Mouse (Mus musculus) layer of hippocampus, adult 2 months (tissue): ENCODE measurements at regions not wholly inside any gene's neighbourhood (a gene's known extent, or its start where the extent isn't known, plus 50 kb on each side); places are given as distances from the start of the nearest gene placed in this dataset.
A peak's percentile ranks its signal among the peaks of the same experiment; 100 is the strongest.

Experiments
- DNase-seq, 2 experiments: peaks; one replicate each; pipeline ENCODE4 v3.0.0; 2022; ENCODE audit warnings: low spot score in 2 of 2
- H3K27ac ChIP-seq: fragments of 200-600 bp; 2 replicates; pipeline ENCODE4 v1.8.1; 2022
- H3K4me3 ChIP-seq: fragments of 200-600 bp; 2 replicates; pipeline ENCODE4 v1.8.1; 2022; ENCODE audit warnings: mild to moderate bottlenecking
- CTCF ChIP-seq: fragments of 200-600 bp; conservative IDR thresholded peaks from 2 replicates; pipeline ENCODE4 v1.8.1; 2022; ENCODE audit warnings: antibody characterized with exemption, mild to moderate bottlenecking, moderate library complexity

- DNase-seq: no peak
- H3K27ac ChIP-seq: no peak overlapping the region
- no peak overlapping the region for H3K4me3 ChIP-seq
- no peak for TF ChIP-seq CTCF
Measured at GRCm38 (mm10) chr10:92347960-92348675, 374.1 kb downstream of the Nedd1 start.

DNA sequence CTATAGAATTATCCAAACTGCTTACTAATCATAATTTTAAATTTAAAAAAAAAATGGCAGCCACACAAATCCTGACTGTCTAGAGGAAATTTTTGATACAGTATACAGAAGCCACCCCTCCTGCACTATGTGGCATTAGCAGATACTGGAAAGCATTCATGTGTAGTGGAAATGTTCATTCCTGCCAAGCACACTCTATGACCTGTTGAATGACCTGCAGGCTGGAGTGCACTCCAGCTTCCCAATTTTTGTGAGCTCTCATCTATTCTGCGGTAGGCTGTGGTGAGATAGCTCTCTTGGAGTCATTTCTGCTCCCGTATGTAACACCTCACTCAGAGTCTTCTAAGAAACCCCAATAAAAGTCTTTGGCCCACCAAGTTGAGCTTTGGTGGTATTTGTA lies 382.5 kb downstream of the Nedd1 start:
- no peak for DNase-seq
- Histone ChIP-seq H3K4me3 (no peak overlapping the region), H3K27ac (no peak overlapping the region)
- no peak for TF ChIP-seq CTCF

DNA sequence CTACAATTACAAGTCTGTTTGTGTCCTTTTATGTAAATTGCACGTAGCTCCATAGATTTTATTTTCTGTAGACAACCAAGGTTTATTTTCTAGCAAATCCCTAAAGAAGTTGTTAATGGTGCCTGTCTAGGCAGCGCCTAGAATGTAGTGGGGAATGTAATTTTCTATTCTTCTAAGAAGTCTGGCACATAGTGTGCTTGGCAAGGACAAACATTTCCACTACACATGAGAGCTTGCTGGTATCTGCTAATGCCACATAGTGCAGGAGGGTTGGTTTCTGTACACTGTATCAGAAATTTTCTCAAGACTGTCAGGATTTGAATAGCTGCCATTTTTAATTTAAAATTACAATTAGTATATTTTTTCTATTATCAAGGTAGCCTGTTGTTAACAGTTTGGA lies 385.3 kb downstream of the Nedd1 start:
- no peak overlapping the region for H3K27ac ChIP-seq
- no peak for TF ChIP-seq CTCF
- no peak for DNase-seq
- no peak overlapping the region for H3K4me3 ChIP-seq

GRCm38 (mm10) chr10:92336138-92336537 lies 386.1 kb downstream of the Nedd1 start:
- TF ChIP-seq CTCF: no peak
- no peak overlapping the region for H3K27ac ChIP-seq
- no peak overlapping the region for H3K4me3 ChIP-seq
- no peak for DNase-seq

DNA sequence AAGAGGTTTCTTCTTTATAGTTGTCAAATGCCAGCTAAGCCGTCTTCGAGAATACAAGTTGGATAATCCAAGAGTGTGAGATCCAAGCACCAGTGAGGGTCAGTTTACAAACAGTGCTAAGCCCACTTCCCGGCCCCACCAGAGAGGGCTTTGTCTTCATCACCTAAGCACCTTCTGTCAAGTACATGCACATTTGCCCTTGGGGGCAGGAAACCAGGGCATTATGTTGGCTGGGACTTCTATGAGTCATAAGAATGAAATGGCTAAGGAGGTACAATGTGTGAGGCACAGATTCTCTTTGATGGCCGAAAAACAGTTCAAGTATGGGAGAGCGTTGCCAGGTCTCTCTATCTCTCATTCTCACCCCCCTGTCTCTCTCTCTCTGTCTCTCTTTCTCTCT lies 387.1 kb downstream of the Nedd1 start:
- Histone ChIP-seq H3K27ac (no peak overlapping the region), H3K4me3 (no peak overlapping the region)
- no peak for TF ChIP-seq CTCF
- no peak for DNase-seq

- no peak for TF ChIP-seq CTCF
- H3K27ac ChIP-seq: peak overlapping the region; percentile 62; the same call in 1 of the 2 replicates
- no peak for DNase-seq
- no peak overlapping the region for H3K4me3 ChIP-seq
Measured at GRCm38 (mm10) chr10:92333869-92334268, 388.4 kb downstream of the Nedd1 start.

- peak in 1 of 2 experiments; percentile 46 for DNase-seq
- peak overlapping the region; percentile 62 for H3K27ac ChIP-seq
- TF ChIP-seq CTCF: no peak
- no peak overlapping the region for H3K4me3 ChIP-seq
Measured at GRCm38 (mm10) chr10:92333042-92333774, 389.0 kb downstream of the Nedd1 start.

DNA sequence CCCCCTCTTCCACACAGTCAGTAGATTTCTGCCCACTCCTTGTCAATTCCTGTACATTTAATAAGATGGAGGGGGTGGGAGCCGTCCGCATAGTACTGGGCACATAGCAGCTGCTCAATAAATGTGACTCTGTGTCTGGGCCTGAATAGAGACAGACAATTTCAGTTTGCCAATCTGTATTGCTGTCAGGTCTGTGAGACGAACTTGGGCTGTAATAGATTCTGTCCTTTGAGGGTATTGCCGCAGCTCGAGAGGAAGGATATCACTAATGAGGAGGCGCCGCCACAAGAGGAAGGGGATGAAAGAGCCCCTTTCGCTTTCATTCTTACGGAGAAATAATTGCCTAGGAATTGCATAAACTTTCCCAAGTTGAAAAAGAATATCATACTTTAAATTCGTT lies 392.1 kb downstream of the Nedd1 start:
- no peak for DNase-seq
- no peak overlapping the region for H3K27ac ChIP-seq
- TF ChIP-seq CTCF: no peak
- H3K4me3 ChIP-seq: no peak overlapping the region

- H3K4me3 ChIP-seq: no peak overlapping the region
- no peak overlapping the region for H3K27ac ChIP-seq
- DNase-seq: no peak
- TF ChIP-seq CTCF: no peak
Measured at GRCm38 (mm10) chr10:92329661-92330060, 392.6 kb downstream of the Nedd1 start.

- no peak for DNase-seq
- Histone ChIP-seq H3K4me3 (no peak overlapping the region), H3K27ac (no peak overlapping the region)
- TF ChIP-seq CTCF: no peak
Measured at GRCm38 (mm10) chr10:92325284-92325989, 396.8 kb downstream of the Nedd1 start.

GRCm38 (mm10) chr10:92314606-92315005 lies 407.6 kb downstream of the Nedd1 start:
- no peak for TF ChIP-seq CTCF
- DNase-seq: no peak

GRCm38 (mm10) chr10:92312278-92312677 lies 409.9 kb downstream of the Nedd1 start:
- no peak for DNase-seq
- H3K27ac ChIP-seq: no peak overlapping the region
- H3K4me3 ChIP-seq: no peak overlapping the region
- no peak for TF ChIP-seq CTCF

More at GRCm38 (mm10) chr10:92314606-92315005, 407.6 kb downstream of the Nedd1 start:
- H3K27ac ChIP-seq: no peak overlapping the region
- no peak overlapping the region for H3K4me3 ChIP-seq

GRCm38 (mm10) chr10:92308643-92309042 lies 413.6 kb downstream of the Nedd1 start:
- no peak for DNase-seq
- H3K27ac ChIP-seq: no peak overlapping the region
- H3K4me3 ChIP-seq: no peak overlapping the region
- TF ChIP-seq CTCF: no peak
